Mouse (Mus musculus) adrenal gland, postnatal 25 days (tissue): Measurements from ENCODE around the gene Myom3. TPM values are rescaled to one million over a fixed set of nuclear protein-coding genes. Genes with fewer than 3 reads are reported as not detected.
A peak's percentile ranks its signal among the peaks of the same experiment; 100 is the strongest.

Experiments used
- DNase-seq: peaks from one replicate; pipeline ENCODE4 v3.0.0; 2021; ENCODE audit warnings: mixed read lengths
- total RNA-seq: library from RNA; stranded (reverse); gene quantifications from 2 replicates; pipeline ENCODE4 v1.2.3, GENCODE M21; 2021

Myom3 gene
- total RNA-seq, 1 experiment from 2014 or later = 0.64 TPM

DNA sequence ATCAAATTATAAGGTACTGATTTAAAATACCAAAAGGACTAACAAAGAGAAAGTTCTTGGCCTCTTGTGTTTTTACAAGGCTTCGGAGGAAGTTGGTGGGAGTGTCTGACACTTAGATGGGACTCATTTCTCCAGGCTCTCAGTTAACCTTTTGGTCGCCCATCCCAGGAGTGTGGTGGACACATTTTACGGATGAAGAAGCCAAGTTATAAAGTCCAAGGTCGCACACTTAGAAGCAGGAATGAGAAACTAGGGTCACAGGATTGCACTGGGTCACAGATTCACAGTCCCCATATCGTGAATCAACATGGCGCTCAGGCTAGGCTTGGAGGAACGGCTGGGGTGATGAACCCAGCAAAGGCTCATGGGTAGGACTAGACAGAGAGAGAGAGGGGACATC, 2.1 kb downstream of the Myom3 start:
- no peak for DNase-seq

DNA sequence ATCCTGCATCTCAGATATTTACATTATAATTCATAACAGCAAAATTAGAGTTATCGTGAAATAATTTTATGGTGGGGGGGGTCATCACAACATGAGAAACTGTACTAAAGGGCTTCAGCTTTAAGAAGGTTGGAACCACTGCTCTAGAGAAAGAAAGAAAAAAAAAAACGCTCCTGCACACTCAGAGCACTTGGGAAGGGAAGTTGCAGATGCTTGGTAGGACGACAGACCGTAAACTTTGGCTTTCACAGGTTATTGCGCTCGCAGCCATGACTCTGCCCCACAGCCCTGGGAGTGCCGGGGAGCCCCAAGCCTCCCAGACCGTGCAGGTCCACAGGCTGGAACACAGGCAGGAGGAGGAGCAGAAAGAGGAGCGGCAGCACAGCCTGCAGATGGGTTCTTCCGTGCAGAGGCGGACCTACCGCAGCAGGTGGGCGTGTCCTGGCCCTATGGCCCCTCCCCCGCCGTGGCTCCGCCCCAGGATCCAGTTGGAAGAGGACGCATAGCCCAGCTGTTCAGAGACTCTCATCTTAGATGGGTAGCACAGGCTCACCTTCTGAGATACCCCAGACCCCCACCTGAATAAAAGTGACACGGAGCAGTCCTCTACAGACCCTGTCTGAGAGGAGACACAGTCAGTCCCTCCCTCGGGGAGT, 2.9 kb downstream of the Myom3 start:
- DNase-seq = peak; percentile 80

DNA sequence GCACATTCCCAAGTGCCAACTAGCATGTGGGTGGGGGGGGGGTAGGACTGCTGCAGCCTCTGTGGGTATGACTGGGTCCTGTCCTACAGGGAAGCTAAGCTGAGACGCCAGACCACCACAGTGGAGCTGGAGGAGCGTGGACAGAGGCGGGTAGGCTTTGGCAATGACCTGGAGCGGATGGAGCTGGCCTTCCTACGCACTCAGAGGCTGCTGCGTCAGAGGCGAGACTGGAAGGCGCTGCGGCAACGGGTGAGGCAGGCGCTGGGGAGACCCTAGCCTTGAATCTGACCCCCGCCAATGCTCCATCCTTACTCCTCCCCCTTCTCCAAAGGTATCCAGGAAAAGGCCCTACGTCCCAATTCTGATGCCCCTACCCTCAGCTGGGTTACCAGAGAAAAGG, 5.2 kb downstream of the Myom3 start:
- no peak for DNase-seq

DNA sequence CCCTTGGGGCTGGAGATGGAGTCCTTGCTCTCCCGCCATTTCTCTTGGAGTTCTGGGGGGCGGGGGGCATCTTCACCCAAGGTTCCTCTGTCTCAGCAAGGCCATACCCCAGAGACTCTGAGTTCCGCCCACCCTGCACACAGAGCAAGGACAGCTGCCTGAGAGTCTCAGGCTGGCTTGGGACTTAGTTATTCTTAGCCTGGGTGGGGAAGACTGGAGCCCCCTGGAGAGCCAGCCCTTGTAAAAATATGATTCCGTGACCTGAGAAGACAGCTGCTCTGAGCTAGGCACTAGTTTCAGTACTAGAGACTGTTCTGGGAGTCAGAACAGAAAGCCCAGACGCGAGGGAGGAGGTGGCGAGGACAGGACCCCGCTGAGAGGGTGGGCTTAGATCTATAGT, 6.2 kb downstream of the Myom3 start:
- no peak for DNase-seq

DNA sequence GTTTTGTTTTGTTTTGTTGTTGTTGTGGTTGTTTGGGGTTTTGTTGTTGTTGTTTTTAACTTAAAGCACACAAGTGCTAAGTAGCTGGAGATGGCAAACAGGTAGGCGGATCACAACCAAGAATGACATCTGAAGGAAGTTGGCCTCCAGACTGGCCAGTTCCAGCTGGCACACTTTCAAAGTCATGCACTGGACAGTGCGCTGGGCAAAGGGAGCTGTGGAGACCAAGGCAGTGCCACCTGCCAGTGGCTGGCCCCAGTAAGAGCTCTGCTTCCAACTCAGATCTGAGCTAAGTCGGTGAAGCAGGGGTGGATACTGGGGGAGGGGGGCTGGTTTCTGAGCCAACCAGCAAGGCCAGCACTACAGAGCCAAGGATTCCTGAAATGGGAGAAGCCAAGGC, 7.5 kb downstream of the Myom3 start:
- DNase-seq = peak; percentile 44

DNA sequence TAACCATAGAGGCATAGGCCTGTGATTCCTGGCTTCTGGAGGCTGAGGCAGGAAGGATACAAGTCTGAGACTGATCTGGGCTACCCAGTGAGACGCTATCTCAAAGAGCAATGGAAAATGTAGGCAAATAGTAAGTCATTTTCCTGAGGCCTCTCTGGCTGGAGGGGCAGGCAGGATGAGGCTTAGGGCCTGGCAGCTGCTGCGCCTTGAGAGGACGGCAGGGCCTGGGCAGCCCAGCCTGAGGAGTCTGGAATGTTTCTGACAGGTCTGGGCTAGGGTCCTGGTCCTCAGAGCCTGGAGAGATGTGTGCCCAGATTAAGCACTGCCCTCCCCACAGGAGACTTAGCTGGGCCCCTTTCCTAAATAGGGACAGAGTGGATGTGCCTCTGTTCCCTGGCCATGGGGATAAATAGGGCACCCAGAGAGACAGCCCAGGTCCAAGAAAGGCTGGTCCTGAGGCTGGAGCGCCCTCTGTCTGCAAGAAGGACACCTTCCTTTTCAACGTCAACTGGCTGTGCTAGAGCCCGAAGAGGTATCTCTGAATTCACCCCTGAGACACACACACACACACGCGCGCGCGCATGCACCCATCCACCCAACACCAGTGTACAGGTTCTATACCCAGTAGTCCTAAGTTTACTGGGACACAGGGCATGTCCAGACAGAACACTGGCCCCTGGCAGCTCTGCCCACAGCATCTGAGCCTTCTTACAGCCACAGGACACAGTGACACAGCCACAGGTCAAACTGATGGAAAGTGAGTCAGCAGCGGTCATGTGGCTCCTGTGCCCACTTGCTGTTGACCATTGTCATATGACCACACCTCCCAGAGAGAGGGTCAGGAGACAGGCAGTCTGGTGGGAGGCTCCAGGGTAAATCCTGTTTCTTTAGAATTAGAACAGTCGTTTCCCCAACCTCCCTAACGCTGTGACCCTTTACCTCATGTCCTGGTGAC, 9.3 kb downstream of the Myom3 start:
- peak; percentile 55 for DNase-seq

DNA sequence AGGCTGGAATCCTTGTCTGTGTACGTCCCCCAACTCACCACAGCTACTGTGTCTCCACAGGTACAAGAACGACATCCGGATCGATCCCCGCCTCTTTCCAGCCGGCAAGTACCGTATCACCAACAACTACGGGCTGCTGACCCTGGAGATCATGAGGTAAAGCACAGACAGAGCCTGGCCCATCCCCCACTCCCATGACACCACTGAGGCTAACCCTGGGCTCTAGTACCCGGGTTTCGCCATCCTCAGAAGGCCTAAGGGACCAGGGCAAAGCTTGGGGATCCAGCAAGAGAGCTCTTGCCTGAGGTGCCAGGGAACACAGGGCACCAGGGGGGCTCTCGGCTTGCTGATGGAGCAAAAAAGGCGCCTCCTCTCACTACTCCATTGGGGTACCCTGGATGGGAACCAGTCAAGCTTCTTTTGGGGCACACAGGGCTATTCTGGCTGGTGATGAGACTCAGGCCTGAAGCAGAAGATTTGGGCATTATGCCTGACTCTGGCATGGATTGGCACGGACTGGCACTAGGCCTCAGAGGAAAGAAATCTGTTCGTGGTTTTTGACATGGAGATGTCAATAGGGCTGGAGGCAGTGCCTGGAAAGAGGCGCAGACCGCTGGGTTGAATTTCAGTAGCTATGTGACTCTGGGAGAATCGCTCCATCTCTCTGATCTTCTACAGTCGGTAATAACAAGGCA, 11.2 kb downstream of the Myom3 start:
- DNase-seq = peak; percentile 23

DNA sequence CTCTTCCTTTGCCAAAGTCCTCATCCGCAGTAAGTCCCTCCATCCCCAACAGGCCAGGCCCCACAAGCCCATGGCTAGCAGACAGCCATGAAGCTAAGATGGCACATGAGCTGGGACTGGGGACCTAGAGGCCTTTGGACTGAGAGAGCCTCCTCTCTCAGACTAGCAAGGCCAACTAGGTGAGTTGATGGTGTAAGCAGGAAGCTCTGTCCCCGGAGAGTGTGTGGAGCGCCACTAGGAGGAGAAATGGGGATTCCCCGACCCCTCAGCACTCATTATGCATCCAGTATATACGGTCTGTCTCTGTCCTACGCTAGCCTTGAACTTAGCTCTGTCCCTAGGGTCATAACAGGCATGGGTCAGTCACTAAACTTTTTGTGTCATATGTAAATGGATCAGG, 12.1 kb downstream of the Myom3 start:
- no peak for DNase-seq

DNA sequence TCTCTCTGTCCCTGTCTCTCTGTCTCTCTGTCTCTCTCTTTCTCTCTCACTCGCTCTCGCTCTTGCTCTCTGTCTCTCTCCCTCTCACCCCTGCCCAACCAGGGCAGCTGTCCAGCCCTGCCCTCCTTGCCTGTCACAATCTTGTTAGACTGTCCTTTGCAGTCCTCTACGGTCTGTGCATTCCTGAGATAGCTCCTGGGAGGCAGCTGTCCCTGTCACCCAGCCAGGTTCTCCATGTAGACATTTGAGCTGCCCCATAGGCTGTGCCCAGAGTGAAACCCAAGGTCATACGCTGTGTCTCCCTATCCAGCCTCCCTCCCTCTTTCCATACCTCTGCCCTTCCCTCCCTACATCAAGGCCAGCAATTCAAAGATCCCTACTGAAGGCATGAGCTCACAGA, 13.2 kb downstream of the Myom3 start:
- DNase-seq = no peak

DNA sequence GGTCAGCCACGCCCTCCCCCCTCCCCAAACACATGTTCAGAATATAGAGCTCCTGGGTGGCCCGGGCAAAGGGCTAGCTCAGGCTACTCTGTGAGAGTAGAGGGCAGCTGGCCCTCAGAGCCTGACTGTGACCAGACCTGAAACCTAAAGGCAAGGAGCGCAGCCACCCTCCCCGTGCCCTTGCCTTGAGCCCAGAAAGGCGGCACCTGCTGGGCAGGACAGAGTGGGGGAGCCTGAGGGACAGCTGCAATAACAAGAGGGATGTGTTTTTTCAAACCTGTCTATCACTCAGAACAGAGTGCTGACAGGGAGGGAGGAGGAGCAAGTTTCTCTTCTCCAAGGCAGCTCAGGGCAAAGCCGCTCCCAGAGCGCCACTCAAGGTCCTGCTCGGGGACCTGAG, 15.0 kb downstream of the Myom3 start:
- no peak for DNase-seq

DNA sequence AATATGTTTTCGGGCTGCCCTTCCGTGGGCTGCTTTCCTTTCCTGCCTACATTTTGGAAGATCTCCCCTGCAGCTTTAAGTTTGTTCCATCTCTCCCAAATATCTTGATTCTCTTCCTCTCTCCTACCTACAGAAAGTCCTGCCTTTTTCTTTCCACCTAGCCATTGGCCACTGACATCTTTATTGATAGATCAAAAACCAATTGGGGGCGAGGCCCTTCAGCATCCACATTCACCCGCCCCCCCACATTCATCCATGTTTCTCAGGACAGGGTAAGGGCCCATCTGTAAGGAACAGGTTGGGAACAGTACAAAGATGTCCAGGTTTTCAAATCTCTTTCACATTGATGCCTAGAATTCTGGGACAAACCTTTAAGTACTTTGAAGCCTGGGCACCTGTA, 17.3 kb downstream of the Myom3 start:
- no peak for DNase-seq

DNA sequence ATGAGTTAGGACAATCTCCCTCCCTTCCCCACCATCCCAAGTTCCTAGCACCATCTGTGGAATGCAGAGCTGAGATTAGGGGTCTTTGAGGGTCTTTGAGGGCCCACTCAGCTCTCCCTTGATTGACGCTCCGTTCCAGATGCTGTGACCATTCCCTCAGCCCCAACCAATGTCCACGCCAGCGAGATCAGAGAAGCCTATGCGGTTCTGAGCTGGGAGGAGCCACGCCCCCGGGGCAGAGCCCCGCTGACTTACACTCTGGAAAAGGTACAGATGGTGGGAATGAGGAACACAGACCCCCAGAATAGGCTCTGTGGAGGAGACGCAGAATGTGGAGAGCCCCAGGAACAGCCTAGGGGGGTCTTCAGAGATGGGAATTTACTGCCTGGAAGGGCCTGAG, 20.1 kb downstream of the Myom3 start:
- no peak for DNase-seq

DNA sequence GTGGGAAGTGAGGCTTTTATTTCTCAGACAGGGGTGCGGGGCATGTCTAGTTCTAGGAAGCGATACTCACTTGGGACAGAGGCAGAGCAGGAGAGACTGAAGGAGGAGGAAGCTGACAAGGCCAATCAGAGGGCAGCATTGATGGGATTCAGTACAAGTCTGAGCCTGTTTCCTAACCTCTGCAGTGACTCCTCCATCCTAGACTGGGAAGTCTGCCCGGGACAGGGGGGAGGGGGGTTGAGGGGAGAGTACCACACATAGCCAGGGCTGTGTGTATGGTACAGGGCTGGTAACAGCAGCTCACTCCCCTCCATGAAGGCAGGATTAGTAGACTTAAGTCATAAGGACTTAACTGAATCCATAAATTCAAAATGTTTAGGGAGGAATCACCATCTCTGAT, 20.7 kb downstream of the Myom3 start:
- no peak for DNase-seq

DNA sequence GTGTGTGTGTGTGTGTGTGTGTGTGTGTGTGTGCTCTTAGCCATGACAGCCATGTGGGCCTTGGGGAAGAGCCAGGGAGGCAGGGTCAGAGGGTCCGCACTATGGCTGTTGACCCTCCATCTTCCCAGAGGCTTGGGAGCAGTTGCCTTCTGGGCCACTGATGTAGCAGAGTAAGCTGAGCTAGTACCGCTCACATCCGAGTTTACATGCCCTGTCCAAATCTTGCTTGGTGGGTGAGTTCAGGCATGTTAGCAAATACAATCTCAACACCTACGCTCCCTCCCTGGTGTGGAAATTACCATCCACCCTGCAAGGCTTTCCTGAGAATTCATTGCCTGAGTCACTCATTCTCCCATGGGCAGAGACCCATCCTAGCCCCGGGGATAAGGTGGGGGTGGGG, 21.8 kb downstream of the Myom3 start:
- DNase-seq = no peak

DNA sequence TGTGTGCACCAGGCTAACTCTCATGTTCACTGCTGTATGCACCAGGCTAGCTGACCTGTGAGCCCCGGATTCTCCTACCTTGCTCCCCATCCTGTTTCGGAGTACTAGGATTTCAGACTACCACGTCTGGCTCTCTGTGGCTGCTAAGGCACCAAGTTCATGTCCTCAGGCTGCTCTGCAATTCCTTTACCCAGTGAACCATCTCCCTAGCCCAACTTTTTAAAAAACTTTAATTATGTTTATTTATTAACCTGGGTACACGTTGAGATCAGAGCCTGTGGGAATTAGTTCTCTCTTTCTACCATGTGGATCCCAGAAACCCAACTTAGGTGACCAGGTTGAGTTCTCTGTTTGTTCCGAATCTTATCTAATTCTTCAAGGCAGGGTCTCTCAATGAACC, 27.1 kb downstream of the Myom3 start:
- no peak for DNase-seq

DNA sequence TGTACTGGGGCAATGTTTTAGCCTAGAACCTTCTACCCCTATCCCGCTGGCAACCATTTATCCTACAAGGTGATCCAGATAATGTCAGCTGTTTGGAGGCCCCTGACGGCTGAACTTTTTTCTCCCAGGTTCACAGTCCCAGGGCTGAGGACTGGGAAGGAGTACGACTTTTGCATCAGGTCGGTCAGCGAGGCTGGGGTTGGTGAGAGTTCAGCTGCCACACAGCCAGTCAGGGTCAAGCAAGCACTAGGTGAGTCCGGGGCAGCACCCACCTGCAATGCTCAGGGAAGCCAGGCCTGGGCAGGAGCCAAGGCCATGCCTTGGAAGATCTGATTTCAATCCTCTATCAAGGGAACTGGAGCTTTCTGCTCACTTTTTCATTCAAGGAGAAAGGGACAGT, 27.8 kb downstream of the Myom3 start:
- no peak for DNase-seq

DNA sequence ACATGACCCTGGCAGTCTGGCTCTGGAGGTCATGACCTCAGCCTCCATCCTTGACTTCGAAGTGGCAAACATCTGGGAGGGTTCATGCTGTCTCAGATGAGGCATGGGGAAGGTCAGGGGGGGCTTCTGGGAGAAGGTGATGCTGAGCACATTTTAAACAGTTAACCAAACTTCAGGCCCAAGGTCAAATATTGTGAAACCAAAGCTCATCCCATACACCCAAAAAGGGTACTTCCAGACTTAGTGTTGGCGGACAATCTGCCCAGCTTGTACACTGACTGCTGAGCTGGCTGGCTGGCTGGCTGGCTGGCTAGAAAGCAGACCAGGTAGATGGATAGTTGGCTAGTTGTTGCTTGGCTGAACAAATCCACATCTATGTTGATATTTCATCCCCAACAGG, 29.6 kb downstream of the Myom3 start:
- DNase-seq = no peak

DNA sequence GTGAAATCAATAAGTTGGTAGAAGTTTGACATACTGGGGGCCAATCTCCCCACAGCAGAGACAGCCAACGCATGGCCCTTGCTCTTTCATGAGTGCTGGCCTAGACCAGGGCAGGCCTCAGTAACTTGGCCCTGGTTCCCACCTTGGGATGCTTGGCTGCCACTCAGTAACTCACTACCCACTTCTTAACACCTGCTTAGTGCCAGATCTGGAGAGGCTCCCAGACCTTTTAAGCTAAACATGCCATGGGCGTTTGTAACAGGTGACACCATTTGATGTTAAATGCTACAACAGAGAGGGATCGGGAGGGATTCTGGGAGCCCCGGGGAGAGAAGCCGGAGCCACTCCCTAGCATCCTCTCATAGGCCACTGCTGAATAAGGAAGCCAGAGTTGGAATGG, 33.3 kb downstream of the Myom3 start:
- DNase-seq = no peak

DNA sequence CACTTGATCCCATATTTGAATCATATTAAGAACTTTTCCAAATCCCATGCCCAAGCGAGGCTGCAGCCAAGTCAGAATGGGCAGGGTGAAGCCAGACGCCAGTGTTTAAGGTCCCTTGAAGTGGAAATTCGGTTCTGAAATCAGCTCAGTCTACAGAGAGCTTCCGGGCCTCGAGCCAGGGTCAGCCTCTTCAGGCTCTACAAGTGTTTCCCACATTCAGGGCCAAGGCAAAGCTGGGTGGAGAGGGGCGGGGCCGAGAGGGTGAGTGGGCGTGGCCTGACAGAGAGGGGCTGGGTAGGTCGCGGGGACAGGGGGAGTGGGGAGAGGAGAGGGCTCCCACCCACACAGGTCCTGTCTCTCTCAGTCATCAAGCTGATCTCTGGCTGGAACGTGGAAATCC, 38.4 kb downstream of the Myom3 start:
- DNase-seq = peak; percentile 44

DNA sequence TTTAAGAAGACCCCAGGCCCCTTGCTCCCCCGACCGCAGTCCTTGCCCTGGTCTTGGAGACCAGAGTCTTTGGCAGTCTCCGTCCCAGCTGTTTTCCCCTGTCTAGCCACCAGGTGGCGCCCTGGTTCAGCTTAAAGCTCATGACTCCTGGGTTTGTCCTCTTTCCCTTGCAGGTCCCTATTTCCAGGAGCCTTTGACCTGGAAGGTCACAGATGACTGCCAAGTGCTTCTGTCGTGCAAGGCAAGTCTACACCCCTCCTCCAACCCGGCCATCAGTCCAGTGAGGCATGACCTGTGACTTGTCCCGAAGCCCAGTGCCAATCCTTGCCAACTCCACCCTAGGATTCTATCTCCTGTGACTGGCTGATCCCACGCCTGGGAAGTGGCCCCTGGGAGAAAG, 42.0 kb downstream of the Myom3 start:
- peak; percentile 91 for DNase-seq

DNA sequence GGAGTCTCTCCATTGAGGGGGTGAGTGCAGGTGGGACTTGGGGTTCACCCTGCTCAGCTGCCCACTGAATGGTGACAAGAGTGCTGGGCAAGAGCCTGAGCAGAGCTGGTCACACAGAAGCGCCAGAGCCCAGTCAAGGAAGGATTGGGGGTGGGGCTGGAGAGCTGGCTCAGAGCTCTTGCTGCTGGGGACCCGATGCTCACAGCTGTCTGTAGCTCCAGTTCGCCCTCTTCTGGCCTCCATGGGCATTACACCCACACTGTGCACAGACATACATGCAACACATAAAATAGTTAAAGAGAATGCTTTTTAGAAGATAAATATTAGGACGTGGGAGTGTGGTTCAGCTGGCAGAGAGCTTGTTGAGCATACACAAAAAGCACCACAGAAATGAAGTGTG, 43.8 kb downstream of the Myom3 start:
- DNase-seq = no peak

DNA sequence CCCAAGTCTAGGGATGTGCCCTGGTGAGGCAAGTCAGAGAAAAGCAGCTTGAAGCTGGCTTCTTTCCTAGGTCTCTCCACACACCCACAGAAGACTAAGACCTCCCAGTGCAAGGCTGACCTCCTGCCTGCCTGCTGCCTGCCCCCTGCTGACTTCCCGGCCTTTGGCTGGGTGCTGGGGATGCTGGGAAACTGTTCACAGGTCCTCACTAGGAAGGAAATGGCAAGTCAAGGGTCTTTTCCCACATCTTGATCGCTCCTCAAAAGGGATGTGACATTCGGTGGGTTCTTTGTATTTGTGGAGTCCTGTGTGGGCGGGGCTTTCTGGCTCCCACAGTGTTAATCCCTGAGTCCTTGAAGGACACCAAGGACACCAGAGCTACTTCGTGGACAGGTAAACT, 44.7 kb downstream of the Myom3 start:
- no peak for DNase-seq

DNA sequence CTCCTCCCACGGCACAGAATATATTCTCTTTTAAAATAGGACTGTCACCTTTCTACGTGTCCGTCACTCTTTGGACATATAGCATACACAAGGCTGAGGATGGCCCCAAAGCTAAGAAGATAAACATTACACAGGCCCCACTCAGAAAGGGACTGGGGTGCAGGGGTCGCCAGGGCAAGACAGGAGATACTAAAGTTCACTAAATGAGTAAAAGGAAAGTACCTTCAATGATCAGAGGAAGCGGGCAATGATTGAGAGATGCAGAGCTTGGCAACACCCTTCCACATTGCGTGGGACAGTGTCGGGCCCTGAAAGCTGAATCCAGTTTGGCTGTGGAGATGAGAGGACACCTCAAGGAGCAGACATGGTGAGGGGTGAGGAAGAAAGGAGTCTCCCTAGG, 55.4 kb downstream of the Myom3 start:
- DNase-seq = no peak
